Comparison of ENCODE assay signal across 8 mouse cellular contexts in genomic region chr13:112755507-112756010, GRCm38 (mm10). TPM values are rescaled to one million over a fixed set of nuclear protein-coding genes. Genes with fewer than 3 reads are reported as not detected.
DNase-seq lines count a peak whose midpoint lies in the region; ATAC-seq lines count a peak whose summit lies in the region.

No protein-coding gene starts in this region.

- H3K27me3 ChIP-seq in embryonic facial prominence, embryonic 13.5 days = no peaks in the 10 kb centered on the region
- no peaks in the 10 kb centered on the region for H3K27me3 ChIP-seq in hindbrain, embryonic 13.5 days

- H3K4me3 ChIP-seq in embryonic facial prominence, embryonic 13.5 days = no peak overlapping the region
- H3K4me3 ChIP-seq in hindbrain, embryonic 13.5 days = no peak overlapping the region

- H3K36me3 ChIP-seq in embryonic facial prominence, embryonic 13.5 days = no peaks in the 10 kb centered on the region
- no peaks in the 10 kb centered on the region for H3K36me3 ChIP-seq in hindbrain, embryonic 13.5 days

- H3K9ac ChIP-seq in embryonic facial prominence, embryonic 13.5 days = no peak overlapping the region
- no peak overlapping the region for H3K9ac ChIP-seq in hindbrain, embryonic 13.5 days

- peak; percentile 33 for DNase-seq in left cerebral cortex, postnatal 4 days
- DNase-seq in left cerebral cortex, adult 11 months (ENCODE audit: low spot score) = no peak
- DNase-seq in neural tube, embryonic 10.5 days (ENCODE audit: extremely low spot score, low spot score) = peak; percentile 27
- DNase-seq in left cerebral cortex, adult 9 months (ENCODE audit: low spot score in 2 of 2) = no peak
- DNase-seq in spleen, postnatal 4 days (ENCODE audit: low spot score in 2 of 2) = no peak
- no peak for DNase-seq in right cerebral cortex, postnatal 36 days (ENCODE audit: low spot score in 2 of 2)

- ATAC-seq in embryonic facial prominence, embryonic 13.5 days (ENCODE audit: insufficient number of reproducible peaks, insufficient read depth, low FRiP score, low TSS enrichment, low read depth) = no peak
- ATAC-seq in hindbrain, embryonic 13.5 days (ENCODE audit: low FRiP score) = peak; percentile 76

- 0 out of 2 replicates have a peak overlapping the region, but pooled peaks have one; percentile 41 for H3K27ac ChIP-seq in embryonic facial prominence, embryonic 13.5 days
- H3K27ac ChIP-seq in hindbrain, embryonic 13.5 days = peak overlapping the region; percentile 23; the same call in 1 of the 2 replicates

- no peaks in the 10 kb centered on the region for H3K9me3 ChIP-seq in embryonic facial prominence, embryonic 13.5 days
- no peaks in the 10 kb centered on the region for H3K9me3 ChIP-seq in hindbrain, embryonic 13.5 days

- H3K4me2 ChIP-seq in embryonic facial prominence, embryonic 13.5 days = no peak overlapping the region
- H3K4me2 ChIP-seq in hindbrain, embryonic 13.5 days = 0 out of 2 replicates have a peak overlapping the region, but pooled peaks have one; percentile 15

- peaks cover 57% of the 10 kb centered on the region for H3K4me1 ChIP-seq in embryonic facial prominence, embryonic 13.5 days
- peaks cover 23% of the 10 kb centered on the region for H3K4me1 ChIP-seq in hindbrain, embryonic 13.5 days (replicated peaks)

- intact Hi-C loops in left cerebral cortex, postnatal 4 days (cut with DNase I) = no loop called here

- WGBS in embryonic facial prominence, embryonic 13.5 days = 52% methylated on average over 11 of the region's 11 CpGs
- WGBS in hindbrain, embryonic 13.5 days = 44% methylated on average over 11 of the region's 11 CpGs

RNA-seq across cellular contexts. Expression of gene Plpp1, which starts 45.0 kb away (rescaled TPM):
- total RNA-seq in left cerebral cortex, postnatal 4 days (2021) = 10 to 100 TPM; 32.1 to 32.9 TPM
- 46.9 and 51.8 TPM in 2 replicates for polyA plus RNA-seq in embryonic facial prominence, embryonic 13.5 days (2015; fragmentation: Nextera tagmentation; extraction: Ambion mirVana)
- 51.7 and 53.3 TPM in 2 replicates for polyA plus RNA-seq in hindbrain, embryonic 13.5 days (2015; fragmentation: Nextera tagmentation; extraction: Ambion mirVana)

Comparison
In these comparisons a context has a peak if more than half of its experiments do, and no peak if none do; other contexts are left out.
1. DNase-seq: peak in left cerebral cortex, postnatal 4 days (single experiment) and neural tube, embryonic 10.5 days (single experiment); none in left cerebral cortex, adult 11 months (single experiment), left cerebral cortex, adult 9 months (0 of 2), spleen, postnatal 4 days (0 of 2) and right cerebral cortex, postnatal 36 days (0 of 2).